Mouse (Mus musculus): Measurements from ENCODE around the gene Aars2.

The Aars2 gene

DNA sequence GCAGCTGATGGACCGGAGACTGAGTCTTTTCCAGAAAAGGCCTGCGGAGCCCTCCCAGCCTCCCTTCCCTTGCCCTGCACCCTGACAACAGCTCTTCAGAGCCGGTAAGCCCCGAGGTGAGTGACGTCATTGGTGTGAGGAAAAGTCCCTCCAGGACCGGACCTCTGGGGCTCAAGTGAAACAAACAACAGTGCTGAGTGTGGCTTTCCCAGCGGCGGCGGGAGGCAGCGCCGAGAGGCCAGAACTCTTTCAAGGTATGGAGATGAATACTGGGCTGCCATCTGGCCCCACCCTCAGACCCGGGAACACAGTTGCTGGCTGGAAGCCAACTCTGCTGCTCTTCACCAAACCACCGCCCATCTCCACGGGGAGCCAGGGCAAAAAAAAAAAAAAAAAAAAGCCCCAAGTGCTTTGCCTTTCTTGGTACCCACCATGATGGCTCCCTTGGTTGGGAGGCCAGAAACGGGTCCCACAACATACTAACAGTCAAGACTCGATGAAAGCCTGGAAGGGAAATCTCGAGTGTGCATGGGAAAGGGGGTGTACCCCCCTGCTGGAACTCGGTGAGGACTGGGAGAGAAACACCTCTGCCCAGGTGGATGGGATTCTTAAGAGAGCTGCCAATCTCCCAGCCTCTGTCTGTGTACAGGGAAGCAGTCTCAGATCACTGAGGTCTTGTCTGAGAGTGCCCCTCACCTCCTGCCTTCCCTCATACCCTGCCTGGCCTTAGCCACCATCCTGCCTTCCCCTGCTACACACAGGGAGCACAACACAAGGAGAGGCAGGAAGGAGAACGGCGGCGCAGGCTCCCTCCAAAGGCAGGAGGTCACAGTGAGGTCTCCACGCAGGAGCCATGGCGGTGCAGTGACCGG is 37.6 kb downstream of the Aars2 start:
- no peak for DNase-seq

DNA sequence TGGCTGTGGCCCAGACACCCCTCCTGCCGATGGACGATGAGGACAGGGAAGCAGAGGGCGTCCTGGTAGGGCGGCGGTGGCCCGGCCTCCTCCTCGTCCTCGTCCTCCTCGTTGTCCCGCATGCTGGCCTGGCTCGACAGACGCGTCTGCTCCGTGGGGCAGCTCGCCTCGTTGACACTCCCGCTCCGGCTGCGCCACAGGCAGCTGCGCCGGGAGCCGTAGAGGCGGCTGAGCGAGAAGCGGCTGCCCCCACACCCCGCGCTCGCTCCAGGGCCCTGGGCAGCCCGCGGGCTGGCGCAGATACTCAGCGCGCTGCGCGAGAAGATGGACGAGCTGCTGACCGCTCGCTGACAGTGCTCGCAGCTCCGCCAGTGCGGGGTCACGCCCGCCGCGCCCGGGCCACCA is 38.2 kb downstream of the Aars2 start:
- peak; percentile 37 for DNase-seq

DNA sequence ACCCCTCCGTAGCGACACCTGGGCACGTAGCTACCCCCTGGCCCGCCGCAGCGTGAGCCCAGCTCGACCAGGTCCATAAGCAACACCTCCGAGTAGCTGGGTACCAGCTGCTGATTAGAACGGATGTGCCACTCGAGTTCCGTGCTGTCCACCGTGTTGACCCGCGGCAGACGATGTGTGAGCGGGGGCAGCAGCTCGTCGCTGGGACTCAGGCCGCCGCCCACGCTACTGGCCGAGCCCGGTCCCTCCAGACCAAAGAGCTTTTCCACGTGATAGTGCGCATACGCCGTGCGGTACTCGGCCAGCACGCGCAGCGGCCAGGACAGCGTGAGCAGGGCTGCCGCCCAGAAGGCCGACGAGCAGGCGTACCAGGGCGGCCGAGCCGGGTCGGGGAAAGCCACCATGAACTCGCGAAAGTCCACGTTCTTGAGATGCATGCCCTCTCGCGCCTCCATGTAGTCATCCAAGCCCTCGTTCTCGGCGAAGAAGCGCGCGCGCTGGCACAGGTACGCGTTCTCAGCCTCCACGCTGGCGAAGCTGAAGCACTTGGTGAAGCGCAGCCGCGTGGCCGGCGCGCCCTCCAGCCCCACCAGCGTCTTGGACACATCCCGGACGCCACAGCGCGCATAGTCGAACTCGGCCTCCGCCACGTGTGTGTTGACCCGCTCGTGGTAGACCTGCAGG is 38.8 kb downstream of the Aars2 start:
- no peak for DNase-seq

DNA sequence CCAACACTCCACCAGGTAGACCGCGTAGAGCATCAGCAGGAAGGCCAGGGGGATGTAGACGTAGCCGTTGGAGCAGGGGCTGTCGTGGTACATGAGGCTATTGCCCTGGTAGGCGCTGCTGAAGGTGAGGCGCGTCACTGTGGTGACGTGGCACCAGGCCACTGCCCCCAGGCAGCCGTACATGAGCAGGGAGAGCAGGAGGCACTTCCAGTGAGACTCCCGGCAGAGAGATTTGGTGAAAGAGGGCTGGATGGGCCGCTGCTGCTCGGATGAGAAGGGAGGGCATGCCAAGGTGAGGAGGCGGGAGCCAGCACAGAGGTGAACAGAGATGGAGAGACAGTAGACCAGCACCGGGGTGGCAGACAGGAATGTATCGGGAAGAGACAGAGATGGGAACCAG is 40.3 kb downstream of the Aars2 start:
- no peak for DNase-seq

DNA sequence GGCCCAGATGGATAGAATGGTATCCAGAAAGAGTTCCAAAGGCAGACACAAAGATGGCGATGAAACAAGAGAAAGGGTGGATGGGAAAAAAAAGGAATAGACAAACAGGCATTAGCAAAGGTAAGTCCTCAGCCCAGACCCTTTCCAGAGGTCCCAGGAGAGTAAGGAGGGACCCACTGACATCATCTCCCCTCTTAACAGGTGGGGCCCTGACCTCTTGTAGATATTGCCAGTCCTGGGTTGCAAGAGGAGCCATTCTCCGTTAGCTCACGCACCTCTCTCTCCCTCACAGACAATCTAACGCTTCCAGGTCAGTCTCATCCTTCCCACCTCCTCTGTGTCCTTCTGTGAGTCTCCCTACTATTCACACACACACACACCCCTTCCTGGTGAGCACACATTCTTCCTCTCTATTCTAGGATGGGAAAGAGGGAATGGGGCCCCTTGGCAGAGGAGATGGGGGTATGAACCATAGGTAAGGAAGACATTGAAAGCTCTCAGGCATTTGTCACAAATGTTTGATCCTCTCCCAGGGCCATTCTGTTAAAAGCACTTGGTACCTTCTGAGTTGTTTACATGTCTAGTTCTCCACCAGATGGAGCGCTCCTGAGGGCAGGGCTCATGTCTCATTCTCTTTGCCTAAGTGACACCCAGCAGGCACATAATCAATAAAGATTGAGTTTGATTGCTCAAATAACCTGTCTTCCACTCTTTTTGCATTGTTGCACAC is 41.0 kb downstream of the Aars2 start:
- DNase-seq, result no peak

DNA sequence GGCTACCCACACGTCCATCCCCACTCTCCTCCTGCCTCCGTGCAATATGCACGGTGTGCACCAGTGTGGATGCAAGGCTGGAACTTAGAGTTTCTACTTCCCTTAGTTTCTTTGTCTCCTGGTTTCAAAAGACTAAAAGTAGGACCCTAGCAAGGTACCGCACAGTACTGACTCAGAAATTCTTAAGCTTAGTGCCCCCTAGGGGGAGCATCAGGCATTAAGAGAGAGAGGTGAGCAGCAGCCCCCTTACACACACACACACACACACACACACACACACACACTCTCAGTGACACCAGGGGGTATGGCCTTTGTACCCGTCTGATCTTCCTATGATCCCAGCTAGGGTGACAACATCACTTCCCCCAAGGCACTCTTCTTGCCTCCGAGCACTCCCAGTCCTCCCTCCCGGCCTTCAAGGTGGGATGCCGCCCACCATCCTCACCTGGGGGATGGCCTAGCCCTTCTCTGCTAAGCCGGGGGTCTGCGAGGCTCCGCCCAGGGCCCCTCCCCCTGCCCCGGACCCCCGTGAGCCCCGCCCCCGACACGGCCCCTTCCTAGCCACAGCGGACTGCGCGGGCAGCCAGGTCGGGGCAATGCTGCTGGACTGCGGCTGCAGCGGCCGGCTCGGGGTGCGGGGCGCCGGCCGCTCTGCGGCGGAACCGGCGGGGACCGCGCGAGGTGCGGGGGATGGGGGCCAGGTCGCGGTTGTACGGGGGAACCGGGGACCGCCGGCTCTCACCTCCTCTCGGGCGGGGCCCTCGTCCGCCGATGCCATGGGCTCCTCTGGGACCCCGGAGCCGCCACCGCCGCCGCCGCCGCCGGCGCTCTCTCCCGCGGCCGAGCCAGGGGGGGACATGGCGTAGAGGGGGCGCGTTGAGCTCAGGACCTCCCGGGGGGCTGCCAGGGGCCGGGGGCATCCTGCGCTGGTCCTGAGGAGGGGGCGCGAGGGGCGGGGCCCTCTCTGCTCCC is 42.2 kb downstream of the Aars2 start:
- peak; percentile 77 for DNase-seq

DNA sequence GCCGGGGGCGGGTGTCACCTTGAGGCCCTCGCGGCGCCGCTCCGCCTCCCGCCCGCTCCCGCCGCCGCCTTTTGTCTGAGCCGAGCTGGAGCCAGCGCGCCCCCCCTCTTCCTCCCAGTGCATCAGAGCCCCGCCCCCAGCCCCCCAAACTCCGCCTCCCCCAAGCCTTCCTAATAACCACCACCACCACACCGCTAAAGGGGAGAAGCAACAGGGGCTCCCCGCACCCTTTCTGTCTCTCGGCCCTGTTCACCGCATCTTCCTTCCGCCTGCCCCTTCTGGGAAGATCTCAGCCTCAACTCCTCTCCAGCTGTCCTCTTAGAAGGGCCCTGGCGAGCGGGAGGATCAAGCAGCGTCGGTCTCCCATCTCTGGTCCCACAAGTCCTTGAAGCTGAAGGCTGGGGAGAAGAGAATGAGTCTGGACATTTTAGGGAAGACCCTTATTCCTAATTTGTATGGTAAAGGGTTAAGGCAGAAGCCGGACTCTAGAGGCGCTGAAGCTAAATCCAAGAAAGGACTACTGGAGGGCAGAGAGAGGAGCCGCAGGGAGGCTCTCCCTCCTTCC is 43.1 kb downstream of the Aars2 start, which contains the start of gene Tmem151b:
Gene Tmem151b, minus strand, starts transcription at position 61 of the 565 bp plus-strand sequence.
- peak; percentile 83 for DNase-seq

DNA sequence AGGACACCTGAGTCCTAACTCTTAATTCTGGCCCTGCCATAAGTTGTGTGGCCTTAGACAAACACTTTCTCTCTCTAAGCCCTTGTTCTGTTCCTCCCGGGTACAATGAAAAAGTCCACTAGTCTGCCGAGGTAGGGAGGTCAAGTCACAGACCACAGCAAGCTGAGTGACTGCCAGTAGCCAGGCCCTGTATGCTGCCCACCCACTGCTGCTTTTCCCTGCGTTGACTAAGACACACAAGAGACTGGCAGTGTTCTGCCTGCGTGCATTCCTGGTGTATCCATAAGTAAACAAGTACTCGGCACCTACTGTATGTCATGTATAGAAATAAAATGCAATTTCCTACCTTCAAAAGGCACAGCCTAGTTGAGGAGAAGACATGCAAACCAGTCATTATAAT is 43.6 kb downstream of the Aars2 start:
- DNase-seq, result no peak

DNA sequence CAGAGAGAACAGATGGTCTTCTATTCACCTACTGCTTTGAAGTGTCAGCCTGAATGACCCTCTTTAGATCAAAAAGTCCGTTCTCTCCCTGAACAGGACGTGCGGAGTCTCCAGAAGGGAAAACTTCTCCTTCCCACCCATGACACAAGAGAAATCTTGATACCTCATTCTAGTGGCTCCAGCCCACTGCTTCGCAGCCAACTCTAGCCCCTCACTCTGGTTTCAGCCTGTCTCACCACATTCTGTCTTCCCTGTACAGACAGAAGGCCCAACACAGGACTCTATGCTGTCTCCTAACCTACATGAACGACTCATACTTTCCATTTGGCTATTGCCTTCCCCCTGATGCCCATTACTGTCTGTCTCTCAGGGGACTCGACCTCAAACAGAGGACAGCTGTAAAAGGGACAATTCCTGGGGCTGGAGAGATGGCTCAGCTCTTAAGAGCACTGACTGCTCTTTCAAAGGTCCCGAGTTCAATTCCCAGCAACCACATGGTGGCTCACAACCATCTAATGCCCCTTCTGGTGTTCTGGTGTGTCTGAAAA is 44.7 kb downstream of the Aars2 start:
- DNase-seq, result no peak

DNA sequence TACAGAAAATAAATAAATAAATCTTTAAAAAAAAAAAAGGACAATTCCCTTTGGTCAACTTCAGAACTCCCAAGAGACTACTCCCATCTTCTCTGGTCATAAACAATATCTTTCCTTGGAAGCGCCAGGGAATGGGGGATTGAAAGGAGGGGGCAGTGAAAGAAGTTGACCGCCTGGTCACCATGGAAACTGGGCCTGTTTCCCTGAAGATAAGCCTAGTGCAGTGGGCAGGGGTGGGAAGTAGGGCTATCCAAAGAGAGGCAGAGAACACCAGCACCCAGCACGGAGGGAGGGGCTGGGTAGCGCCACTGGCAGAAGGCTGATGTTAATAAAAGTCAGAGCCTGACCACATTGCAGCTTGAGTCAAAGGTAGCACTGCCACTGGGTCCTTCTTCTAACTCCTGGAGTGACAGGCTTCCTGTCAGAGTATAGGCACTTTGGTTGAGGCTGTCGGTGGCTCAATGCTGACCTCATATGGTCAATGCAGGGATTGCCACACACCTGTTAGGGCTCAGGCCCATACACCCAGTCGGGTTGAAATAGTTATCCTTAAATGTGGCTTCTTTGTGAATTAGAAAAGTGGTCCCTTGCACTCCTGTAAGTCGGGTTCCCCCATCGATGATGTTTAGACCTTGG is 45.3 kb downstream of the Aars2 start:
- DNase-seq, result peak; percentile 90

DNA sequence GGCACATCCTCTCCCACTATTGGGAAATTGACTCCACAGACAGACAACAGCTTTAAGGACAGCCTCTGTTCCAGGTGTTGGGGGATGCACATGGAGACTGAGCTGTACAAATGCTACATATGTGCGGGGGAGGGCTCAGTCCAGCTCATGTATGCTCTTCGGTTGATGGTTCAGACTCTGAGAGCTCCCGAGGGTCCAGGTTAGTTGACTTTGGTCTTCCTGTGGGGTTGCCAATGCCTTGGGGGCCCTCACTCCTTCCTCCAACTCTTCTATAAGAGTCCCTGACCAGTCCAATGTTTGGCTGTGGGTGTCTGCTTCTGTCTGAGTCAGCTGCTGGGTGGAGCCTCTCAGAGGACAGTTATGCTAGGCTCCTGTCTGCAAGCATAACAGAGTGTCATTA is 46.4 kb downstream of the Aars2 start:
- no peak for DNase-seq

DNA sequence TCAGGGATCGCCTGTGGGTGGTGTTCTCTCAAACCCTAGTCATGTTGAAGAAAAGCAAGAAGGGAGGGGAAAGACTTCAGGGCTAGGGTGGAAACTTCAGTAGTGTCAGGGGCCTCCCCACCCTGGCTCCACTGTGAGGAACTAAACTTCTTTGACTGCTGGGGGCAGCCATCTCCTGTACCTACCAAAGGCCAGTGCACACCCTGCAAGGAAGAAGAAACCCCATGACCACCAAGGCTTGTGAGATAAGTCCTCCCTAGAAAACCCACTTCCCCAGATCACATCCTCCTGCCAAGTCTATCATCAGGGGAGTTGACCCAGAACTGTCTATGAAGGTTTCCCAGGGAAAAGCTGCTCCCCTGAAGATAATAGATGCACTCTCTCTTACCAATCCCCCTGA is 47.8 kb downstream of the Aars2 start:
- DNase-seq, result no peak

DNA sequence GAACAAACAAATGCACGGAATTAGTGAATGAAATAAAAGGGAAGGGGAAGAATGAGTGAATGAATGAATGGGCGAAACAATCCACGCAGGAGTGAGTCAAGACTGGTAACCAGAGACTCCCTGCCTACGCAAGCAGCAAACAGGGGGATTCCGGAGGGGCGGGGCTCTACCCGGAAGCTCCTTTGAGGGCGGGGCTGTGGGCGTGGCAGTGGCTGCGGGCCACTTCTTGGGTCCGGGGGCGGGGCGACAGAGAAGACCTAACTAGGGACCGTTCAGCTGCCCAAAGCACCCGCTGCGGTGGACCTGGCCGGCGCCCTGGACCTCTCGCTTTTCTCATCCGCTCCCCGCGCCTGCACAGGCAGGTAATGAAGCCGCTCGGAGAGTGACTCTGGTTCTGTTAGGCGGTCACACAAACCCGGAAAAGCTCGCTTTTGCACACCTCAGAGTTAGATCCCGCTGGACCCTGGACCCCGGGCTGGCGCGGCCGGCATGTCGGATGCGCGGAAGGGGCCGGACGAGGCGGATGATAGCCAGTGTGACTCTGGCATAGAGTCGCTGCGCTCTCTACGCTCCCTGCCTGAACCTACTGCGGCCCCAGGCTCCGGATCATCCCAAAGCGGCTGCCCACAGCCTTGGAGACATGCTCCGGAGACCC is 48.9 kb downstream of the Aars2 start, which contains the start of gene Nfkbie:
Gene Nfkbie, plus strand, starts transcription at position 252 of the 655 bp plus-strand sequence.
- peak; percentile 100 for DNase-seq

DNA sequence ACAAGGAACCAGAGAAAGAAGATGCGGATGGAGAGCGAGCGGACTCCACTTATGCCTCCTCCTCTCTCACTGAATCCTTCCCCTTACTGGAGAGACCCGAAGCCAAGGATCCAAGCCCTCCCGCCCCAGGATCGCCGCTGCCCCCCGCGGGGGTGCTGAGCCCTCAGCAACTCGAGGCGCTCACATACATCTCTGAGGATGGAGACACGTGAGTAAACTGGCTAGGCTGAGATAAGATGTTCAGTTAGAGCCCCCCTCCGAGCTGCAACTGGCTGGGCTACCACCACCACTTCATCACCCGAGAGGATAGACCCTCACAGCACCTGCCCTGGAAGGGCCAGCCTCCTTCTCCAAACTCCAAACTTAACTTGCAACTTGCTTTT is 49.5 kb downstream of the Aars2 start:
- DNase-seq, result no peak

DNA sequence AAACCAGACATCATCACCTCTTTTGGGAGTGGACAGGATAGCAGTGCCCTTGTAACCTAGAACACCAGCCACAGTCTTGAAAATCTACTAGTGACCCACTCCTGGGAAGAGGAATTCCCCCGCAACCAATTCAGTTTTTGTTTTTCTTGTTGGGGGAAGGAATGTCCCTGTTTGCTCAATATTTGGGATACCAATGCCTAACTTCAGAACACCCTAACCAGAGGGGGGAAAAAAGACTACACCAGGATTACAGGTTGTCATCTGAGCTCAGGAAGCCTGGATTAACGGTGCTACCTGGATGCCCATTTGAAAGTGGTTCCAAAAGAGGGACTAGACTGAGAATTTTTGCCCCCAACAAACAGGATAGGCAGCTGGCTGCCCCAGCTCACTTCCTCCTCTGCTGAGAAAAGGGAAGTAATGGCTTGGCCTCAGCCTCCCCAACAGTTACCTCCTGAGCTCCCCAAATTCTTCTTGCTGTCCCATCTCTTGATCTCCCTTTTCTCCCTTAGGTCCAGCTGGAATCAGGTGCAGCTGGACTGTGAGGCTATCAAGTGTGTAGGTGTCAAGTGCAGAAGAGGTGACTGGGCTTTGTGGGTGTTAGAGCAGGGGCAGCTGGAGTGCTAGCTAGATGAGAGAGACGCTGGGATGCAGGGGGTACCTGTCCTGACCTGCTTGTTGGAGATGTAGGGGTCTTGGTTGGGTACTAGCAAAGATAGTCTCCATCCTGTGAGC is 50.0 kb downstream of the Aars2 start:
- peak; percentile 48 for DNase-seq

DNA sequence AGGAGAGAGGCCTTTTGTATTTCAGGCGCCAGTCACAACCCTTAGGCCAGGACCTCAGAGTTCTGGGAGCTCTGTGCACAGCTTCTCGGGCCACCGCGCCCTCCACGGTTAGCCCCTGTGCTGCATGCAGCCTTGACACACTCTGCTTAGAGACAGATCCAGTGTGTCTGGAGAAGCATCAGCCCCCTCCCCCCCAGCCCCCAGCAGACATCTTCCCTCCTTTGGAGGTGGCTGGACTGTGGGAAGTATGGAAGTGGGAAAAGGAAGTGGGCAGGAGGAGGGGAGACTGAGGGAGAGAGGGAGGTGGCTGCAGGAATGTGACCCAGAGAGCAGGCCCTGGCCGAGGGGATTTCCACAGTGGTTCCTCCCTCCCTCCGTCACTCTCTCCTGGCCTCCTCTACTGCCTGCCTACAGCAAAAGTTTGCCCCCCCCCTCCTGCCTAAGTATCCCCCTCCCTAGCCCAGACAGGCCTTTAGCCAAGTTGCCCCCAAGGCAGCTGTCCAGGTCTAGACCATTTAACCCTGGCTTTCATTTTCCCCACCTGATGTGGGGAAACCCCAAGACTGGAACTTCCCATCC is 50.7 kb downstream of the Aars2 start:
- DNase-seq, result peak; percentile 70

DNA sequence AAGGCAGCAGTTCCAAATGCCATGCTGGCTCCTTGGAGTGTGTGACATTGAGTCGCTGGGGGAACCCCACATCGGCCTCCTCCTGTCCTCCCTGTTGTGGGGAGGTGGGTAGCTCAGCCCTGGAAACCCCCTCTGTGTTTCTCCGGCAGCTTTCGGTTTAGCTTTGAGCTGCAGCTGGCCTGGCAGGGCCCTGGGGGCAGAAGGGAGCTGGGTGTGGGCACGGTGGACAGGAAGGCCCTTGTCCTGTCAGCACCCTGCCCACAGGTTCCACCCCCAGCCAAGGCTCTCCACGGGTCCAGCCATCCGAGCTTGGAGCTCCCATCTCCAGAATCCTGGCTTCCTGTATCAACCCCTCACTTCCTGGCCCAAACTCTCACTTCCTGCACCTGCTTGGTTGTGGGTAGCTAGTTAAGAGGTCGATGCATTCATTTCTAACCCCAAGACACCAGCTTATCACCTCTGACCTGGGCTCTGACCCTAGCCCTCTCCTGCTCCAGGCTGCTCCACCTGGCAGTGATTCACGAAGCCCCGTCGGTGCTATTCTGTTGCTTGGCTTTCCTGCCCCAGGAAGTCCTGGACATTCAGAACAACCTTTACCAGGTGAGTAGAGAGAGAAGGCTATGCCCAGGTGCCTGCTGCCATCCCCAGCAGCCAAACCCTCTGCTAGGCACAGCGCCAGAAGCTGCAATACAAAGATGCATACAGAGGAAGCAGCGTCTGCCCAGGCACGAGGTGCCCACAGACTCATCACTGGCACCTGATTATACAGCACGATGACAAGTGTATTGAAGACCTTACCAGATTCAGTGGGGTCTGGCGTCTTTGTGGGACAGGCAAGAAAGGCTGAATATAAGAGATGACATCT is 51.6 kb downstream of the Aars2 start:
- DNase-seq, result peak; percentile 66

Measured in thymus, postnatal 4 days (tissue).